In the genomic region with DNA sequence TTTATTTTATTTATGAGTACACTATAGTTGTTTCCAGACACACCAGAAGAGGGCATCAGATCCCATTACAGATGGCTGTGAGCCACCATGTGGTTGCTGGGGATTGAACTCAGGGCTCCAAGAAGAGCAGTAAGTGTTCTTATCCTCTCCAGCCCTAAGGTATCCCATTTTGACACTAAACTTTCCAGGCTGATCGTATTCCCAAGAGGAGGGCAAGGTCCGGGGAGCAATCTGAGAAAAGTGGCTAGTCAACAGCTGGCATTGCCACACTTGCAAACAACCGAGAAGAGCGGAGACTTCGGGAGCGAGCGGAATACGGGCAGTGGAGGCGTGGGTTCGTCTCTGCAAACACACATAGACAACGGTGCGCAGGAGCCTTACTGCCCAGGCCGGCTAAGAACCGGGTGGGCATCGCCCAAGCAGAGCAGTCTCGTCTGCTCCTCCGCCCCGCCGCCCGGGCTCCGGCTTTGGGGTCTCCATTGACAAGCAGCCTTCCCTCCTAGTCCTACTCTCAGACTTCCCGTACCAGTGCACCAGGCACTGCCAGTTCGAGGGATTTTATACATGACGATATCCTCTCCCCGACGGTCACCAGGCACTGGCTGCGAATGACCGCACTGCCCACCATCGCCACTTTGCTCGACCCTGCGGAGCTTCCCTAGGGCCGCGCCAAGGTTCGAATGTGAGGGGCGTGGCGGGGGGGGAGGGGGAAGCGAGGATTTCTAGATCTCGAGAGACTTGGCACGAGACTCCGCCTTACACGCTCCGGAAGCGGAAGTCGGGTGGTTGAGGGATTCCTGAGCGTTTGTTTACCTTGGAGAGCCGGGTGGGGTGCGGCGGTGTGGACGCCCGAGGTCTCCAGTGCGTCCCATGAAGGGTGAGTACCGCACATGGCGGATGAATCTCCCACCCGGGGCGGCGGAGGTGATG, we compare ENCODE assay signal across 8 mouse cellular contexts. TPM values are rescaled to one million over a fixed set of nuclear protein-coding genes. Genes with fewer than 3 reads are reported as not detected.
DNase-seq lines count a peak whose midpoint lies in the region; ATAC-seq and TF ChIP-seq lines count a peak whose summit lies in the region.

Ramac (plus strand) TSS at position 746 of the 930 bp plus-strand sequence.

- peak within 1 kb of the TSS; percentile 93 for H3K4me2 ChIP-seq in kidney, embryonic 15.5 days
- H3K4me2 ChIP-seq in myocyte (ENCODE audit: low read depth), result peak within 1 kb of the TSS; percentile 80

- TF ChIP-seq CTCF in liver, adult 2 months (IDR thresholded peaks at IDR 0.05; ENCODE audit: low read depth, low read length), result no peak

- H3K79me2 ChIP-seq in liver, adult 2 months (ENCODE audit: control insufficient read depth, insufficient read depth, low read length), result peaks cover 9% of the 10 kb centered on the region
- H3K79me2 ChIP-seq in myocyte (ENCODE audit: control insufficient read depth, insufficient read depth), result peaks cover 42% of the 10 kb centered on the region

- WGBS in heart, embryonic 10.5 days, result under 1% methylated on average over 56 of the region's 56 CpGs
- under 1% methylated on average over 56 of the region's 56 CpGs for WGBS in kidney, embryonic 15.5 days
- under 1% methylated on average over 56 of the region's 56 CpGs for WGBS in liver, adult 2 months

- peak within 1 kb of the TSS; percentile 90 for H3K27ac ChIP-seq in heart, embryonic 10.5 days
- peak within 1 kb of the TSS; percentile 92 for H3K27ac ChIP-seq in kidney, embryonic 15.5 days
- peak within 1 kb of the TSS; percentile 48 for H3K27ac ChIP-seq in liver, adult 2 months (replicated peaks; ENCODE audit: insufficient read depth, low read depth, low read length)

- DNase-seq in B cell, adult 2 months, result peak; percentile 89 to 90
- peak; percentile 96 for DNase-seq in brain, adult 2 months (ENCODE audit: low read depth, low spot score)
- peak; percentile 98 for DNase-seq in heart, embryonic 10.5 days (ENCODE audit: low spot score)
- peak; percentile 85 for DNase-seq in liver, adult 2 months (ENCODE audit: extremely low read depth, low read depth, low spot score)
- peak; percentile 90 for DNase-seq in splenic B cell, adult 2 months (ENCODE audit: low read depth, low spot score)

- ATAC-seq in erythroblast, adult 5-6 weeks (replicated peaks; ENCODE audit: low FRiP score, poor library complexity, severe bottlenecking), result peak; percentile 98
- ATAC-seq in kidney, embryonic 15.5 days (replicated peaks; ENCODE audit: low FRiP score), result peak; percentile 96

- no peaks in the 10 kb centered on the region for H3K36me3 ChIP-seq in heart, embryonic 10.5 days
- no peaks in the 10 kb centered on the region for H3K36me3 ChIP-seq in kidney, embryonic 15.5 days
- no peaks in the 10 kb centered on the region for H3K36me3 ChIP-seq in liver, adult 2 months (ENCODE audit: control insufficient read depth, insufficient read depth, low read length)
- H3K36me3 ChIP-seq in myocyte (ENCODE audit: control insufficient read depth, insufficient read depth), result no peaks in the 10 kb centered on the region
- H3K36me3 ChIP-seq in splenic B cell, adult 2 months (ENCODE audit: control insufficient read depth, insufficient read depth, low read length, poor library complexity, severe bottlenecking), result no peaks in the 10 kb centered on the region

- peak within 1 kb of the TSS; percentile 92 for H3K9ac ChIP-seq in kidney, embryonic 15.5 days
- peak within 1 kb of the TSS; percentile 83 for H3K9ac ChIP-seq in liver, adult 2 months (ENCODE audit: low read depth, low read length)

- H3K4me3 ChIP-seq in heart, embryonic 10.5 days, result peak within 1 kb of the TSS; percentile 91
- H3K4me3 ChIP-seq in kidney, embryonic 15.5 days (replicated peaks), result peak within 1 kb of the TSS; percentile 96
- peak within 1 kb of the TSS; percentile 70 for H3K4me3 ChIP-seq in liver, adult 2 months (ENCODE audit: insufficient read depth, low read depth, low read length)
- H3K4me3 ChIP-seq in myocyte, result peak within 1 kb of the TSS; percentile 82

- TF ChIP-seq POLR2A in liver, adult 2 months (IDR thresholded peaks at IDR 0.05; ENCODE audit: extremely low read depth, insufficient read depth, low read length), result peak; percentile 73
- TF ChIP-seq POLR2A in myocyte (IDR thresholded peaks at IDR 0.05; ENCODE audit: insufficient read length, low read depth), result peak; percentile 65

- H3ac ChIP-seq in myocyte (ENCODE audit: control insufficient read depth, insufficient read length), result peak within 1 kb of the TSS; percentile 21

- H3K4me1 ChIP-seq in heart, embryonic 10.5 days, result peaks cover 10% of the 10 kb centered on the region; the same call in 1 of the 2 replicates
- peaks cover 18% of the 10 kb centered on the region for H3K4me1 ChIP-seq in kidney, embryonic 15.5 days
- H3K4me1 ChIP-seq in liver, adult 2 months (ENCODE audit: control insufficient read depth, insufficient read depth, low read length), result peaks cover 3% of the 10 kb centered on the region

- H3K27me3 ChIP-seq in heart, embryonic 10.5 days (ENCODE audit: insufficient read depth, poor library complexity, severe bottlenecking), result no peaks in the 10 kb centered on the region
- H3K27me3 ChIP-seq in kidney, embryonic 15.5 days, result no peaks in the 10 kb centered on the region
- H3K27me3 ChIP-seq in liver, adult 2 months (ENCODE audit: control insufficient read depth, insufficient read depth, low read length), result no peaks in the 10 kb centered on the region
- H3K27me3 ChIP-seq in myocyte (ENCODE audit: control insufficient read depth, insufficient read depth, insufficient read length), result no peaks in the 10 kb centered on the region
- no peaks in the 10 kb centered on the region for H3K27me3 ChIP-seq in splenic B cell, adult 2 months (ENCODE audit: control insufficient read depth, insufficient read depth, low read length, poor library complexity, severe bottlenecking)

- H3K9me3 ChIP-seq in heart, embryonic 10.5 days, result no peaks in the 10 kb centered on the region
- no peaks in the 10 kb centered on the region for H3K9me3 ChIP-seq in kidney, embryonic 15.5 days (replicated peaks)

TF ChIP-seq in myocyte, 11 proteins besides CTCF, POLR2A, EP300 and RAD21:
- TF ChIP-seq TCF12 (IDR thresholded peaks at IDR 0.05; ENCODE audit: insufficient read depth, poor library complexity, severe bottlenecking) (no peak), MYOG (IDR thresholded peaks at IDR 0.05; ENCODE audit: control insufficient read depth in 1 of 3, insufficient read depth in 1 of 3, insufficient read length in 2 of 3, low read depth in 2 of 3) (peak in 1 of 3 experiments; percentile 17), REST (IDR thresholded peaks at IDR 0.05; ENCODE audit: insufficient read depth, insufficient read length) (no peak), MYOD1 (IDR thresholded peaks at IDR 0.05; ENCODE audit: control insufficient read depth in 1 of 3, insufficient read length in 2 of 3, low read depth in 2 of 3) (no peak), E2F4 (IDR thresholded peaks at IDR 0.05; ENCODE audit: insufficient read depth) (peak; percentile 88), CEBPB (IDR thresholded peaks at IDR 0.05; ENCODE audit: insufficient read depth, poor library complexity, severe bottlenecking) (no peak), MAX (IDR thresholded peaks at IDR 0.05; ENCODE audit: low read depth) (no peak), SRF (IDR thresholded peaks at IDR 0.05; ENCODE audit: control insufficient read depth, insufficient read length, low read depth) (no peak), USF1 (IDR thresholded peaks at IDR 0.05; ENCODE audit: low read depth) (no peak), TCF3 (IDR thresholded peaks at IDR 0.05; ENCODE audit: insufficient read length, low read depth) (no peak), POLR2AphosphoS2 (IDR thresholded peaks at IDR 0.05; ENCODE audit: insufficient read length, low read depth) (peak; percentile 57)

RNA-seq across cellular contexts. Expression of gene Ramac, which starts in this region (rescaled TPM):
- total RNA-seq in erythroblast, adult 5-6 weeks (2015; ENCODE audit: low replicate concordance), result 66.9 and 73.1 TPM in 2 replicates
- 76.3 and 79.9 TPM in 2 replicates for total RNA-seq in erythroblast, adult 5-6 weeks (2017; ENCODE audit: low replicate concordance)
- 78.3 and 102 TPM in 2 replicates for polyA plus RNA-seq in heart, embryonic 10.5 days (2016; fragmentation: Nextera tagmentation; extraction: Ambion mirVana)
- polyA plus RNA-seq in kidney, embryonic 15.5 days (2015; fragmentation: Nextera tagmentation; extraction: Ambion mirVana), result 125 and 138 TPM in 2 replicates
- total RNA-seq in liver, adult 2 months (2014; rRNA removed), result 39.8 and 50.9 TPM in 2 replicates
- polyA plus RNA-seq in liver, adult 2 months (2012; rRNA removed), result 9.1 and 10.3 TPM in 2 replicates
- polyA plus RNA-seq in myocyte (2012; fragmentation: generic; extraction: Trizol), result 15.6 TPM

Comparison
In these comparisons a context has a peak if more than half of its experiments do, and no peak if none do; other contexts are left out.
1. Peak in every context shown above with its lines: DNase-seq, ATAC-seq, H3K4me3 ChIP-seq and H3K27ac ChIP-seq.